Mouse (Mus musculus) adrenal gland, postnatal 25 days (tissue): ENCODE data around the gene Ttc25. TPM values are rescaled to one million over a fixed set of nuclear protein-coding genes. Genes with fewer than 3 reads are reported as not detected.
A peak's percentile ranks its signal among the peaks of the same experiment; 100 is the strongest.
"Not testable (repeated sequence)": the region's sequence is repeated elsewhere in the genome, so short reads cannot be mapped to it uniquely, and the experiment has no call there.

ENCODE experiments used
- DNase-seq: peaks from one replicate; pipeline ENCODE4 v3.0.0; 2021; ENCODE audit warnings: mixed read lengths
- total RNA-seq: library from RNA; stranded (reverse); gene quantifications from 2 replicates; pipeline ENCODE4 v1.2.3, GENCODE M21; 2021

Gene Ttc25
- total RNA-seq, 1 experiment from 2014 or later: 5.5 TPM

- peak; percentile 54 for DNase-seq
Measured at GRCm38 (mm10) chr11:100570430-100571201, 25.2 kb downstream of the Ttc25 start.

GRCm38 (mm10) chr11:100571202-100571567 lies 25.8 kb downstream of the Ttc25 start:
- DNase-seq: no peak

GRCm38 (mm10) chr11:100574188-100574587 lies 28.8 kb downstream of the Ttc25 start:
- no peak for DNase-seq

GRCm38 (mm10) chr11:100574708-100575483 lies 29.5 kb downstream of the Ttc25 start, which contains the start of gene Cnp:
Gene Cnp (plus strand): TSS chr11:100574904.
- DNase-seq: peak; percentile 89

GRCm38 (mm10) chr11:100575484-100575855 lies 30.1 kb downstream of the Ttc25 start:
- no peak for DNase-seq

- no peak for DNase-seq
Measured at GRCm38 (mm10) chr11:100576256-100576655, 30.8 kb downstream of the Ttc25 start.

- no peak for DNase-seq
Measured at GRCm38 (mm10) chr11:100577852-100578599, 32.6 kb downstream of the Ttc25 start.

GRCm38 (mm10) chr11:100579116-100579799 lies 33.9 kb downstream of the Ttc25 start:
- DNase-seq: no peak

GRCm38 (mm10) chr11:100580275-100580674 lies 34.9 kb downstream of the Ttc25 start:
- DNase-seq: no peak

GRCm38 (mm10) chr11:100581756-100582155 lies 36.3 kb downstream of the Ttc25 start:
- peak; percentile 61 for DNase-seq

- not testable (repeated sequence) for DNase-seq
Measured at GRCm38 (mm10) chr11:100582413-100582812, 37.0 kb downstream of the Ttc25 start.

- no peak for DNase-seq
Measured at GRCm38 (mm10) chr11:100582836-100583235, 37.4 kb downstream of the Ttc25 start.

GRCm38 (mm10) chr11:100584561-100584961 lies 39.2 kb downstream of the Ttc25 start:
- DNase-seq: no peak

GRCm38 (mm10) chr11:100585148-100585547 lies 39.7 kb downstream of the Ttc25 start:
- DNase-seq: no peak

- no peak for DNase-seq
Measured at GRCm38 (mm10) chr11:100588462-100588861, 43.1 kb downstream of the Ttc25 start.

GRCm38 (mm10) chr11:100592346-100593046 lies 47.1 kb downstream of the Ttc25 start:
- DNase-seq: no peak

GRCm38 (mm10) chr11:100594608-100595007 lies 49.2 kb downstream of the Ttc25 start:
- no peak for DNase-seq

- DNase-seq: no peak
Measured at GRCm38 (mm10) chr11:100595533-100595932, 50.1 kb downstream of the Ttc25 start.

GRCm38 (mm10) chr11:100598074-100598473 lies 52.7 kb downstream of the Ttc25 start:
- no peak for DNase-seq

- DNase-seq: no peak
Measured at GRCm38 (mm10) chr11:100601372-100601771, 56.0 kb downstream of the Ttc25 start.

- no peak for DNase-seq
Measured at GRCm38 (mm10) chr11:100603155-100603554, 57.7 kb downstream of the Ttc25 start.
